Mouse (Mus musculus) hindbrain, postnatal 0 days (tissue): ENCODE results near the gene Rbfox1. TPM values are rescaled to one million over a fixed set of nuclear protein-coding genes. Genes with fewer than 3 reads are reported as not detected.

Experiments
- ATAC-seq: fragments of 200-750 bp; cut with Nextera tagmentation; 2 replicates; pipeline ENCODE4 v1.8.0; 2017; ENCODE audit warnings: mild to moderate bottlenecking, moderate TSS enrichment, moderate library complexity
- DNase-seq: peaks from one replicate; pipeline ENCODE4 v3.0.0-alpha.2; 2015; ENCODE audit warnings: low spot score
- H3K27ac ChIP-seq: fragments of 300-500 bp; sonication (generic); 2 replicates; pipeline ENCODE4 v1.5.1; 2014; ENCODE audit warnings: mild to moderate bottlenecking
- H3K27me3 ChIP-seq: fragments of 300-500 bp; sonication (generic); 2 replicates; pipeline ENCODE4 v1.6.1; 2014; ENCODE audit warnings: low read length, mixed read lengths; ENCODE audit not compliant: insufficient read depth
- H3K36me3 ChIP-seq: fragments of 300-500 bp; sonication (generic); 2 replicates; pipeline ENCODE4 v1.6.1; 2014; ENCODE audit warnings: low read length, mixed read lengths; ENCODE audit not compliant: insufficient read depth
- H3K4me1 ChIP-seq: fragments of 300-500 bp; sonication (generic); 2 replicates; pipeline ENCODE4 v1.6.1; 2014; ENCODE audit warnings: antibody characterized with exemption, low read length, mixed read lengths; ENCODE audit not compliant: insufficient read depth
- H3K4me2 ChIP-seq: fragments of 300-500 bp; sonication (generic); 2 replicates; pipeline ENCODE4 v1.6.1; 2014; ENCODE audit warnings: low read depth, mild to moderate bottlenecking, low read length, moderate library complexity, mixed read lengths
- H3K4me3 ChIP-seq: fragments of 300-500 bp; sonication (generic); 2 replicates; pipeline ENCODE4 v1.5.1; 2014; ENCODE audit warnings: low read length
- H3K9ac ChIP-seq: fragments of 300-500 bp; sonication (generic); replicated peaks from 2 replicates; pipeline ENCODE4 v1.6.1; 2014; ENCODE audit warnings: mild to moderate bottlenecking, low read length, moderate library complexity, mixed read lengths
- H3K9me3 ChIP-seq: fragments of 300-500 bp; sonication (generic); 2 replicates; pipeline ENCODE4 v1.6.1; 2016; ENCODE audit warnings: low read length, mixed read lengths
- CTCF ChIP-seq: IDR thresholded peaks from 2 replicates; pipeline ENCODE4 v1.5.1; 2016; ENCODE audit warnings: antibody characterized with exemption, control low read depth, low read depth
- WGBS: fragments of 180-500 bp; shearing (Covaris S2); extraction: QIAGEN DNeasy Blood & Tissue Kit; methylation state at CpG from one replicate; pipeline ENCODE4 v1.1.7; 2014; 5-methylcytosine and 5-hydroxymethylcytosine counted together
- polyA plus RNA-seq: library from polyadenylated mRNA; unstranded; fragments of >200 nt; fragmentation: Nextera tagmentation; extraction: Ambion mirVana; gene quantifications from 2 replicates; pipeline ENCODE4 v1.2.1, GENCODE M21; 2015
- total RNA-seq: library from RNA; depleted of rRNA; stranded (reverse); fragments of >200 nt; gene quantifications from 2 replicates; pipeline ENCODE4 v1.2.3, GENCODE M21; 2014

The Rbfox1 gene
- total and polyA plus RNA-seq, 2 experiments from 2014 or later: 158 to 204 TPM

DNA sequence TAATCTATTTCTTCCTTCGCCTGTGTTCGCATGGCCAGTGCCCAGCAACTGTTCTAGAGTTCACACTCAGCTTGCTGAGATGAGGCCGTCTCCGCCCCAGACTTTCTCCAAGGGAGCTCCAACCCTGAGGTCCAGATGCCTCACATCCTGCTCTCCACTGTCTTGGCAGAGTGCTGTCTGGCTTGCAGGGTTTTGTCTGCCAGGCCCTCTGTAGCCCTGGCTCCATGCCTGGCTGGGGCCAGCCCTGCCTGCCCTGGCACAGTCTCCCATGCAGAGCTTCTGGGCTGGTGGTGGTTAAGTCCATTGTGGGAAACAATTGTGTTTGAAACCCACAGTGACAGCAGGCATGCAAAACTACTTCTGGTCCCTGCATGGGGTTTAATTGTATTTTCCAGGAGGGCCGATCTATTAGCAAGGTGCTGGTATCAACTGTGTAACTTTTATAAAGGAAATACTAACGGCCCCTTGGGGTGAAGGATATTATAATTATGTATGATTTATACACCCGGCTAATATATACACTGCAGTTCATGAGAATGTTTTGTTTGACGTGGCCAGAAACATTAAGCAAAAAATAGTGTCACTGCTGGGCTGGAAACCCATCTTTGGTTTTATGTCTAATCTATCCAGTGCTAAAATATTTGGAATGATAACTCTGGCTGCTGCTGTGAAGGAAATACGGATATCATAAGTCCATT is 831.2 kb downstream of the Rbfox1 start:
- DNase-seq (peak; percentile 87), ATAC-seq (peak; percentile 95)
- Histone ChIP-seq H3K4me3 (no peak overlapping the region), H3K9ac (no peak overlapping the region), H3K27ac (no peak overlapping the region), H3K27me3 (no peaks in the 10 kb centered on the region), H3K36me3 (no peaks in the 10 kb centered on the region), H3K4me1 (no peaks in the 10 kb centered on the region; the same call in 1 of the 2 replicates), H3K4me2 (no peak overlapping the region), H3K9me3 (no peaks in the 10 kb centered on the region)
- 35% methylated on average over 9 of the region's 9 CpGs for WGBS
- no peak for TF ChIP-seq CTCF

DNA sequence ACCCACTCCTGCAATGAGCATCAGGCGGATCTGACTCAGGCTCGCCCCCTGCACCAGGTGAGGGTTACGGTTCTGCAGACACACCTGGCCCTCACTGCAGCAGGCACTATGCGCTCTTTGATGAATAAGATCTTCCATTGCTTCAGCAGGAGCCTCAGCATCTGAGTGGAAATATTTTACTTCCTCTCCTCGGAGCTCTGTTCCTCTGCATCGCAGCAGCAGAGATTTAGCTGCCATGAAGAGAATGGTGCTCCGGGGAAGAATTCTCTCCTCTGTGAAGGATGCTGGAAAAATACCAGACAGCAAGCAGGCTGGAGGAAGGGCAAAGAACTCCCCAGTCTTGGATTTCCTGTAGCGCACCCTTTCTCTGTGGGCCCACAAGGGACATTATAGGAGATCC is 833.9 kb downstream of the Rbfox1 start:
- no peak overlapping the region for H3K4me2 ChIP-seq
- DNase-seq (no peak), ATAC-seq (no peak)
- H3K4me3 ChIP-seq: no peak overlapping the region
- H3K36me3 ChIP-seq: no peaks in the 10 kb centered on the region
- H3K4me1 ChIP-seq: peaks cover 1% of the 10 kb centered on the region
- H3K27me3 ChIP-seq: no peaks in the 10 kb centered on the region
- 0 out of 2 replicates have a peak overlapping the region, but pooled peaks have one; percentile 11 for H3K27ac ChIP-seq
- H3K9ac ChIP-seq: no peak overlapping the region
- WGBS: 56% methylated on average over 8 of the region's 8 CpGs
- no peaks in the 10 kb centered on the region for H3K9me3 ChIP-seq
- TF ChIP-seq CTCF: no peak

DNA sequence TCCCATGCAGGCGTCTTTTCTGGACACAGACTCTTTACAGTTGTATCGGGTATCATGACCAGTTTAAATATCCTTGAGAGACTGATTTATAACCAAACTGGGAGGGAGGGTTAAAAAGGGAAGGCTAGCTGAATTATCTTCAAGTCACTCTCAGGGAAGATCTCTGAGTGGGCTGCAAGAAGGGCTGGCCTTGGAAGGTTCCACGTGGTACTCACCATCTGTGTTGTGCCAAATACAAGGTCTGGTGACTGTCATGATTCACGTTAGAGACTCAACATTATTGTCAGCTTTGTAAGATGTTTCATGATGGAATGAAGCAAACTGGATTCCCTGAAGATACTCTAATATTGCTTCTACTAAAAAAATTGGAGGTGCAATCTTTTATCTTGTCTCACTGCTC is 847.5 kb downstream of the Rbfox1 start:
- no peak overlapping the region for H3K4me3 ChIP-seq
- no peaks in the 10 kb centered on the region for H3K4me1 ChIP-seq
- H3K36me3 ChIP-seq: no peaks in the 10 kb centered on the region
- DNase-seq: no peak
- H3K9me3 ChIP-seq: no peaks in the 10 kb centered on the region
- no peak overlapping the region for H3K4me2 ChIP-seq
- H3K27ac ChIP-seq: no peak overlapping the region
- no peak overlapping the region for H3K9ac ChIP-seq
- WGBS: 76% methylated on average over 4 of the region's 4 CpGs
- no peak for TF ChIP-seq CTCF
- no peaks in the 10 kb centered on the region for H3K27me3 ChIP-seq
- ATAC-seq: no peak

DNA sequence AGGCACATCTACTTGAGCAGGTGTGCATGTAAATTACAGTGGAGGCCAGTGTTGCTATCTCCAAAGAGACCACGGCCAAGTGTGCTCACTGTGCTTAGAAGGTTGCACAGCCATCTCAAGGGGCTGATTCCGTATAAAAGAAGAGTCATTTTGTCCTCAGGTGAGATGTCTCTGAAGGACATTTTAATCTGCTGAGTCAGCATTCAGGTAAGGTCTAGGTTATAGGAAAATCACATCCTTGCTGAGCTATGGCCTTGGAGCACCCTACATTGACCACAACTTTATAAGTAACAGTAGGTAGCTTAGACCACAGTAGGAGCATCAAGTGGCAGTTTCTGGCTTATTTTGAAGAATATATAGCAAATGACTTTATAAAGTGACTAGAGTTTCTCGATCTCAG is 848.3 kb downstream of the Rbfox1 start:
- Histone ChIP-seq H3K4me3 (no peak overlapping the region), H3K4me1 (no peaks in the 10 kb centered on the region), H3K9me3 (no peaks in the 10 kb centered on the region), H3K27me3 (no peaks in the 10 kb centered on the region), H3K36me3 (no peaks in the 10 kb centered on the region), H3K4me2 (no peak overlapping the region), H3K27ac (no peak overlapping the region), H3K9ac (no peak overlapping the region)
- TF ChIP-seq CTCF: no peak
- DNase-seq (no peak), ATAC-seq (no peak)
- 92% methylated on average over 3 of the region's 3 CpGs for WGBS

DNA sequence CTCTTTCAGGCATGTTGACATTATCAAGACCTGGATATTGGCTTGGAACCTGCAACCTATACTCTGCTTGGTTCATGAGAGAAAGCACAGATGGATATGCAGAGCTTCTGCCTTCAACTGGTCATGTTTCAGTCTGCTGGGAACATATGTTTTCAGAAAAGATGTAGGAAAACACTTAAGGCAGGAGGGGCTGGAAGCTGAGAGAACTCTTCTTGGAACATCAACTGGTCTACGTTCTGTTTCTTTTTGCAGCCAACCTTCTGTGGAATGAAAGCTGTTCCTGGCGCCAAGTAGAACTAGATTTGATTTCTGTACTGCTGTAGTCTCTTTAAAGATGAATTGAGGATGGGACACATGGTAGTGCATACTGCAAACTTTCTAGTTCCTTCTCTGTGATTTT is 851.4 kb downstream of the Rbfox1 start:
- DNase-seq: no peak
- no peak overlapping the region for H3K4me3 ChIP-seq
- H3K36me3 ChIP-seq: no peaks in the 10 kb centered on the region
- no peak overlapping the region for H3K27ac ChIP-seq
- H3K4me1 ChIP-seq: no peaks in the 10 kb centered on the region
- H3K9ac ChIP-seq: no peak overlapping the region
- WGBS: 85% methylated on average over 2 of the region's 2 CpGs
- TF ChIP-seq CTCF: no peak
- no peak overlapping the region for H3K4me2 ChIP-seq
- no peaks in the 10 kb centered on the region for H3K9me3 ChIP-seq
- no peak for ATAC-seq
- H3K27me3 ChIP-seq: no peaks in the 10 kb centered on the region

DNA sequence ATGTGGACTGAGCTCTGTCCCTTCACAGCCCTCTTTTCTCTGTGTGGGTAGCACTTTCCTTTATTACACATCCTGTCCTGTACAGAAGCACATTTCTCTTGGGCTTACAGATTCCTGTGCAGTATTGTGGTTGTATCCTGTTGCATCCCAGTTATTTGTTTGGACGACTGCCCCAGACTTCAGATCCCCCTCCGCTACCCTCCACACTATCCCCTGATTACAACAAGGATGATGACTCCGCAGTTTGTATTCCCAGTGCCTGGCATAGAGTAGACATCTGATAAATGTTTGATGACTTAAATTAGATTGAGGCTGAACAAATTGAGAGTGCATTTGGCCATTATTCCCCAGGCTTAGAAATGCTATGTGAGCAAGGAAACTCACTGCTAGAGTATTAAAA is 851.8 kb downstream of the Rbfox1 start:
- Histone ChIP-seq H3K4me2 (no peak overlapping the region), H3K36me3 (no peaks in the 10 kb centered on the region), H3K27me3 (no peaks in the 10 kb centered on the region), H3K4me1 (no peaks in the 10 kb centered on the region), H3K27ac (no peak overlapping the region), H3K4me3 (no peak overlapping the region), H3K9me3 (no peaks in the 10 kb centered on the region), H3K9ac (no peak overlapping the region)
- DNase-seq (no peak), ATAC-seq (no peak)
- 71% methylated on average over 3 of the region's 3 CpGs for WGBS
- no peak for TF ChIP-seq CTCF

DNA sequence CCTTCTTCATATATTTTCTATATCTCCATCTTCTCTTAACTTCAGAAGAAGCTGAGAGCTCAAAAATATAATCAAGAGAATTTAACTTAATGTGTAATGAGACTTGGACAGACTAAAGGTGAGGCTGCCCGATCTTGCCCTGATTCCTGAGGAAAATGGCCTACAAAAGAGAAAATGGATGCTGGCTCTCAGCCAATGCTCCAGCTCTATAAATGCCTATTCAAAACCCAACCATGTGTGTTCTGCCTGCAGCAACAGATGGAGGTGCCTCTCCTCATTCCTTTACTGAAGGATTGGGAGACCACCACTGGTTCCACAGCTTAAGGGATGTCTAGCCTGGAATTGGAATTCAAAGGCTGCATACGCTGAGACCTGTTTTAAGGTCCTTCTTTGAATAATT is 861.0 kb downstream of the Rbfox1 start:
- H3K9me3 ChIP-seq: no peaks in the 10 kb centered on the region
- WGBS: 57% methylated on average over 2 of the region's 2 CpGs
- no peak overlapping the region for H3K4me2 ChIP-seq
- no peak for ATAC-seq
- H3K36me3 ChIP-seq: no peaks in the 10 kb centered on the region
- no peak overlapping the region for H3K27ac ChIP-seq
- H3K4me1 ChIP-seq: no peaks in the 10 kb centered on the region
- no peak overlapping the region for H3K9ac ChIP-seq
- H3K27me3 ChIP-seq: no peaks in the 10 kb centered on the region
- H3K4me3 ChIP-seq: no peak overlapping the region
- DNase-seq: peak; percentile 56
- TF ChIP-seq CTCF: no peak
